Mouse (Mus musculus) ZHBTc4 (cell line): ENCODE data around the gene Pzp.
A peak's percentile ranks its signal among the peaks of the same experiment; 100 is the strongest.

ENCODE experiments used
- DNase-seq: peaks from one replicate; pipeline ENCODE4 v3.0.0-alpha.2; 2011; ENCODE audit warnings: low read depth, low spot score

Pzp gene

DNA sequence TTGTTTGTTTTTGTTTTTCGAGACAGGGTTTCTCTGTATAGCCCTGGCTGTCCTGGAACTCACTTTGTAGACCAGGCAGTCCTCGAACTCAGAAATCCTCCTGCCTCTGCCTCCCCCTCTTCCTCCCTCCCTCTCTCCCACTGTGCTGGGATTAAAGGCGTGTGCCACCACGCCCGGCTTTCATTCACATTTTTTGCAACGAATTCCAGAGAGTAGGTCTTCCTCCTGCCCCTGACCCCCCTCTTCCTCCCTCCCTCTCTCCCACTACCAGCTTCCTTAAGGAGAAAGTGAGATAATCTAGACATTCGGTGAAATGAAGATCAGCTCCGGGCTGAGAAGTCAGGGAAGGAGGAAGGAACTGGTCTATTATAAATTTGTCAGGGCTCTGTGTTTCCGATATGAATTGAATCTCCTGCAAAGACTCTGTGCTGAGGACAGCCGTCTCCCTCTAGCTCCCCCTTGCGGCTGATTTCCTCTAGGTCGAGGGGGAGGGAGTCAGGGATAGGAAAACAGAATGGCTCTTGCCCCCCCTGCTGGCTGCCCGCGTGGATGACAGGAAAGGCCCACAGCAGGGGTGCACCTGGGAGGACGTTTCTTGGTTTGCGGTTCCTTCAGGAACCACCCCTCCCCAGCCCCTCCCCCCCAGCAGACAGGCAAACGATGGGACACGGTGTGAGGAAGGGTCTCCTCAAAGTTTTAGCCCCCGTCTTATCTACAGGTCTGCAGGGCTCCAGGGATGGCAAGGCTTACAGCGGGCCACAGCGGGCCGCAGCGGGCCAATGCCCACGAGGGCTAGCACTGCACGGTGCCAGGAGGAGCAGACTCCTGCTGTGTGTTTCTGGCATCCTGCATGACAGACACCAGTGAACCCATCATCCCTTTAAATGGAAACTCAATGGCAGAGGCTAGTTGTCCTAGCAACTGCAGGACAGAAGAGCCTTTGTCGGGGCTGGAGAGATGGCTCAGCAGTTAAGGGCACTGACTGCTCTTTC, 46.8 kb downstream of the Pzp start:
- peak; percentile 97 for DNase-seq

DNA sequence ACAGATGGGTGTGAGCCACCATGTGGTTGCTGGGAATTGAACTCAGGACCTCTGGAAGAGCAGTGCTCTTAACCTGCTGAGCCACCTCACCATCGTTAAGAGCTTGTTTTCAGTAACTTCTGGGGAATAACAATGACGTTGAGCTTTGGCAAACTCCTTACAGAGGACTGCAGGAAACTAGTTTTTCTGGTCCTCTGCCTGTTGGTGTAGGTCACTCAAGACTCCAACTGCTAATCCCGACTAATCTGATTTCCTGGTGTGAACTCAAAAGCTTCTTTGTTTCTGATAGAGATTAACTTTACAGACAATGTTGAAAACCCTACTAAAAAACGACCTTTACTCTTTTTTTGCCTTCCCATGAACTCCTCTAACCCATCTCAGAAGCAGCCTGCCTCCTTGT, 49.0 kb downstream of the Pzp start:
- no peak for DNase-seq

GRCm38 (mm10) chr6:128474112-128474511, 52.4 kb downstream of the Pzp start:
- DNase-seq, result peak; percentile 47

DNA sequence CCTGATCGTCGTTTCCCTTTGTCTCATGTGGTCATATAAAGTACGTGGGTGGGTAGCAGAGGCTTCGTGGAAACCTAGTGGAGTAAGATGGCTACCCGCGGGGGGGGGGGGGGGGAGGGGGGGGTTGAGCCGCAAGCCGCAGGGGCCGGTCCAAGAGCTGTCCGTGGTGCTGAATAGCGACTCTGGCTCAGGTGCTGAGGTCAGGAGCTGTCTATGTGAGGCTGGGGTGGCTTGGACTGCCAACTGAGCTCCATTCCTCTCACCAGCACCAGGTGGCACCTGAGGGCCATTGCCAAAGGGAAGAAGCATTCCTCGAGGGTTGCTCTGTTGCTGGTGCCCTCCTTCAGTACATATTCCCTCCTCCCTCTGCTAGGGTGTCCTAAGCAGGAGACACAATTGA, 57.1 kb downstream of the Pzp start:
- peak; percentile 64 for DNase-seq

- DNase-seq, result peak; percentile 90
These were observed 59.2 kb downstream of the Pzp start for GRCm38 (mm10) chr6:128467298-128467697.

DNA sequence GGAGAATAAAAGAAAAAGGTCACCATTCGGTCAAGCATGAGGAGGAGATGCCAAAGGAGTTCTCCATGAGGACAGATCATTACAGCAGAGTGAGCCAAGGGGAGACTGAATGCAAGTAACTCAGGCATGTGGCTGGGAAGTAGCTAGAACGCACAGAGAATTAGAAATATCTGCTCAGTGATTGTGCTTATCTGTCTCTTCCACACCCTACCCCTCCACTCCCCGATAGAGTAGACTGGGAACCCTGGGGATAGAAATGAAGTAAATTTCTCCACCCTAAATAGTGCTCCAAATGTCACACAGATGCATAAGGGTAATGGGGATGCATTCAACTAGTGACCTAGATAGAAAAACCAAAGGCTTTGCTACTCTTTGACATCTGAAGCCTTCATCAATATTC, 60.0 kb downstream of the Pzp start:
- DNase-seq, result no peak

- peak; percentile 93 for DNase-seq
These were observed 60.5 kb downstream of the Pzp start for GRCm38 (mm10) chr6:128466043-128466442.

DNA sequence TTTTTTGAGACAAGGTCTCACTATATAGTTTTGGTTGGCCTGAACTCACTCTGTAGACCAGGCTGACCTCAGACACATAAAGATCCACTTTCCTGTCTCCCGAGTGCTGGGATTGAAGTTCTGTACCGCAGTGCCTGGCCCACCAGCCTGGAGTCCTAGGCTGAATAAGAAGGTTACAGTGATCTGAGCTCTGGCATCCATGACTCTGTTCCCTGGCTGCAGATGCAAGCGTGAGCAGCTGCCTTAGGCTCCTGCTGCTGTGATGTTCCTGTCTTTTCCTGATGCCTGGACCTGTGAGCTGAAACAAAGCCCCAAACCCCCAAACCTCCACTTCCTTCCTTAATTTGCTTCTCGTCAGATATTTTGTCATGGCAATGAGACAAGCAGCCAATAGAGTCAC, 61.5 kb downstream of the Pzp start:
- DNase-seq, result no peak

DNA sequence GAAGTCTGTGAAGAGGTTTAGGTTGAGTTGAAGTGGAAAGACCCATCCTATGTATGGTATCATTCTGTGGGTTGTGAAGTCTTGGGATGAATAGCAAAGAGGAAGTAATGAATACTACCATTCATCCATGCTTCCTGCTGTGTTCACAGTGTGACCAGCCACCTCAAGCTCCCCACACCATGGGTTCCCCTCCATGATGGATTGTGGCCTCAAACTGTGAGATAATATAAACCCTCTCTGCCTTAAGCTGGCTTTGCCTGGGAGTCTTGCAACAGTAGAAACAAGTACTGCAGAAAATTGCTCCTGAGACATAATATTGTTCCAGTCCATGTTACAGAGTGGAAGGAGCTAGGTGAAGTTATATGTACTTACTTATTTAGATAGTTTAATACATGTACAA, 64.9 kb downstream of the Pzp start:
- no peak for DNase-seq

DNA sequence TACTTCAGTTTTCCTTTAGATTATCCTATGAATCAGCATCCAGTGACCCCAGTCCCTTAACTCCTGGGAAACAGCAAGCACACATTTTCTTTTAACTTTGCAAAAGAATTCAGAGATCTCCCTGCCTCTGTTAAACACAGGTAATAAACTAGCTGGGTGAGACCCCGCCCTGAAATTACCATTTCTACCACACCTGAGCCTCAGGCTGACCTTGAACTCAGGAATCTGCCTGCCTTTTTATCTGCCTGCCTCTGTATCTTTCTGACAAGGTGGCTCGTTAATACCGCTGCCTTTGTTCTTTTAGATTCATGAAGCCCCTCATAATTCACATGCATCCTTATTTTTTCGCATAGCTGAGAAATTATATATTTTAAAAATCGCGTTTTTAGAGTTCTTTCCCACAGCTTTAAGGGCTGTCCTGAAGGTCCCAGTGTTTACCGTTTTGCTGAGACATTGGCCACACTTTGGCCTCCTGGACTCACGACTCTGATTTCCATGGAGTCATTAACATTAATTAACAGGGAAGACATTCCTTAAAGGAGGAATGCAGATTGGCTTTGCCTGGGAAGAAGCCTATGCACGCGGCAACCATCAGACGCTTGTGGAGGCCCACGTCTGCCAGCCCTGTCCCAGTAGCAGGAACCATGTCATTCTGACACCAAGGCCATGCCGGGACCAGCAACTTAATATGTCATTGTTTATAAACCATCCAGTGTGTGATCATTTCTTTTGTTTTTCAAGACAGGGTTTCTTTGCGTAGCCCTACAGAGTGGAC, 65.6 kb downstream of the Pzp start:
- peak; percentile 91 for DNase-seq

GRCm38 (mm10) chr6:128460321-128460720, 66.2 kb downstream of the Pzp start:
- peak; percentile 75 for DNase-seq

- no peak for DNase-seq
These were observed 69.3 kb downstream of the Pzp start for GRCm38 (mm10) chr6:128457186-128457585.

DNA sequence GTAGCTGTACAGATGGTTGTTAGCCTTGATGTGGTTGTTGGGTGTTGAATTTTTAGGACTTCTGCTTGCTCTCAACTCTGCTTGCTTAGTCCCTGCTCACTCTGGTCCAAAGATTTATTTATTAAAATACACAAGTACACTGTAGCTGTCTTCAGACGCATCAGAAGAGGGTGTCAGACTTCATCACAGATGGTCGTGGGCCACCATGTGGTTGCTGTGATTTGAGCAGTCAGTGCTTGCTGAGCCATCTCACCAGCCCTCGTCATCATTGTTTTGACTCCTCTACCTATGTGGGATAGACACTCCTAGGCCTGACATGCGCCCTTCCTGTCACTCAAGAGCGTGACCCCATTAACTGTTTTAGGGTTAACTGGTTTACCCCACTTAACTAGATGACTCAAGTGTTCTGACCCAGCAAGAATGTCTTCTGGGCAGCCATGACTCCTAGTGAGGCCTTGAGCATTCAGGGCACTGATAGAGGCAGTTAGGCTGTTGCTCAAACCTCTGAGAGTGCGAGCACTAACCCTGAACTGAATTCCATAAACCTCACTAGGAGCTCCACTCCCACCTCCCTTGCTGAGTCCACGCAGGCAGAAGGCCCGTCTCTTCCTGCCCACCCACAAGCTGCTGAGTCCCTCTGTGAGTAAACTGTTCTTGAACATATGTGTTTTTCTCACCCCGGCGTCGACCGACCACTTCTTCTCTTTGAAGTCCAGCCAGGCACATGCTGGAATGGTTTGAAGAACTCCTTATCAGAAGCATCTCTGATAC, 70.5 kb downstream of the Pzp start:
- DNase-seq, result no peak

DNA sequence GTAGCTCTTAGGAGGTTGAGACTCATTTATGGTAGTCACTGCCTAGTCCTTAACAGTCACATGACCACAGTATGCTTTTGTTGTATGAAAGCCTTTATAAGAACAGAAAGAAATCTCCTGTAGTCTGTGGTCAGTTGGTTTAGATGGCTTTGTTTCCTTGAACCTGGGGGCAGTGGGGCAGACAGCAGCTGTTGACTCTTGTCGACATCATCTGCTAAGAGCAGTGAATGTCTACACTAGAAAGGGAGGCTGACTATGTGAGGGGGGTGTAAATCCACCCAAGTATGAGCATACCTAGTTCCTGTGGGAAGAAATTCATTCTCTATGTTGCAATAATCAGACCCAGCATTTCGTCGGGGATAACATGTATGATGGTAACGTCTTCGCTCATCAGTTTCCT, 79.5 kb downstream of the Pzp start:
- no peak for DNase-seq

- DNase-seq, result peak; percentile 94
These were observed 80.6 kb downstream of the Pzp start for GRCm38 (mm10) chr6:128445761-128446535.

DNA sequence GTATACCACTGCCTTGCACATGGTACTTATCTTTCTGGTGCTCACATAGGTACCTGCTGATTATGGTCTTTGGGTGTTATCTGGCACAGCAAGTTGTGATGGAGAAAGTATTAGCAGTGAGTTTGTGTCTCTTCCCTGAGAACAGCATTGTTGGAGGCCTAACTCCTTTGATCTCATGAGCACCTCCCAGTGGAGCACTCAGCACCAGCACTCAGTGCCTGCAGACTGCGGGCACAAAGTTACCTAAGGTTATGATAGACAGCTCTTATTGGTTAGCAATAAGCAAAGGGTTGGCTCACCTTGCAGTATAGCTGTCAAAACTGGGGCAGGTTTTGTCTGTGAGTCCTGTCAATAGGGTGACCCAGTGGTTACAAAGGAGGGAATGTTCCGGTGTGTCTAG, 86.3 kb downstream of the Pzp start:
- DNase-seq, result peak; percentile 63

DNA sequence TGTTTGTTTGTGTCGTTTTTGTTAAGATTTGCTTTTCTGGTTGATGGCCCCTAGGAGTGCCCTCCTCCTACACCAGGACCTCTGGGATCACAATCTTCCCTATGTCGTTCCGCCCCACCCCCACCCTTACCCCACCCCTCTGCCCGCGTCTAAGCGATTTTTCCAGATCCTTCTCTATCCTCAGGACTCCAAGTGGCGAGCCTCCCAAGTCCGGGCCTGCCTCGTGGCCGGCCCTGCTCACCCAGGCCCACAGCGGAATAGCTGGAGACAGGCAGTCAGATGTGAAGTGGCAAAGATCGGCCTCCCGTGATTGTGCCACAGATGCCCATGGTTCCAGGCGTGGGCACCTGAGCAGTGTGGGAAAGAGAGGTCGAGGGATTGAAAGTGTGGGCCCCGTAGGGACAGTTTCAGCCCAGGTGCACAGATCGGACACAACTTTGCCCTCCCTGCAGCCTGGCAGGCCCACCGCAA, 87.6 kb downstream of the Pzp start:
- DNase-seq, result no peak

- peak; percentile 96 for DNase-seq
These were observed 88.1 kb downstream of the Pzp start, which contains the start of gene Fkbp4 for GRCm38 (mm10) chr6:128438317-128438870. TSS of gene Fkbp4 (minus strand) at chr6:128438677.

GRCm38 (mm10) chr6:128437731-128438316, 88.7 kb downstream of the Pzp start:
- peak; percentile 58 for DNase-seq

GRCm38 (mm10) chr6:128437288-128437687, 89.2 kb downstream of the Pzp start:
- no peak for DNase-seq
